Mouse (Mus musculus) small intestine, adult 10 weeks (tissue): ENCODE results near the gene Asb4. TPM values are rescaled to one million over a fixed set of nuclear protein-coding genes. Genes with fewer than 3 reads are reported as not detected.

ENCODE experiments used
- polyA plus RNA-seq: library from polyadenylated mRNA; stranded (reverse); fragments of 350-450 nt; fragmentation: Illumina TruSeq; extraction: RNeasy Lipid Tissue Mini Kit (QIAGEN cat#74804); gene quantifications from one replicate; pipeline ENCODE4 v1.2.3, GENCODE M21; 2014; ENCODE audit warnings: low replicate concordance

The Asb4 gene
- 1.1 TPM for polyA plus RNA-seq

DNA sequence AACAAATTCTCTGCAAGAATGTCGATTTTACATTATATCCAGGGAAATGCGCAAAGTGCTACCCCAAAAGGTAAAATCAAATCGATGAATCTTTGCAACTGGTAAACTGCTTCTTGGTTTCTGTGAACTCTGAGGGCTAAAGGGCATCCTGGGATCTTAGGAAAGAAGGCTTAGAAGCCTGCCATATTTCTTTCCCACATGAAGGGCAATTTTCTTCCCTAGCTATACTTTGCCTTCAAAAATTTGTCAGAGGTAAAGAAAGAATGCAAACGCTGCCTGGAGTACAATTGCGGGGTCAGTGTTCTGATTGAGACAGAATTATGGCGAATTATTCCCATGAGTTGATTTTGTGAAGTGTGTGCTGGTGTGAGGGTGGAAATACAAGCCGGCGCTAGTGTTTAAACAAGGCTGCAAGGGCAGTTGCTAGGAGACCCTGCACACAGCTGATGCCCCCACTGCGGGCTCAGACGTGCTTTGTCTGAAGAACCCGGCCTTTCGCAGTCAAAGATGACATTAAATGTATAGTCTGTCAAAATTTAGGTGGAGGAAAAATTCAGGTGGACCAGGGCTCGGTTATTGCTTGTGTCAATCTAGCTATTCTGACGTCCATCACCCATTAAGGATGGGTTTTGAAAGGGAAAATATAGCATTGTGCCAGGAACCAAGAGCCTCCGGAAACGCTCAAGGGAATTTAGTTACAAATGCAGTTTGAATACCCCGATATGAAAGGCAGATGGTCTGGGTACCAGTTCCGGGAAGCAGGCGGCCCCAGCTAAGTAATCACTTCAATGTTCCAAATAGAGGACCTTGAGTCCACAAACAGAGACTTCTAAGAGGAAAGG lies at the start of gene Asb4:
Gene Asb4, plus strand, starts transcription at position 51 of the 842 bp plus-strand sequence.

Other genes starting within 250 kb of the Asb4 start
- gene Pon1, start 189.4 kb upstream of the Asb4 start, polyA plus RNA-seq: 0.37 TPM
- gene Pon3, start 127.1 kb upstream of the Asb4 start, polyA plus RNA-seq: 104 TPM
- 201 TPM for gene Pon2, start 84.9 kb upstream of the Asb4 start, polyA plus RNA-seq
- 83.8 TPM for gene Pdk4, start 112.9 kb downstream of the Asb4 start, polyA plus RNA-seq